Mouse (Mus musculus) lung, adult 2 months (tissue): ENCODE results near the gene Usf2. TPM values are rescaled to one million over a fixed set of nuclear protein-coding genes. Genes with fewer than 3 reads are reported as not detected.
A peak's percentile ranks its signal among the peaks of the same experiment; 100 is the strongest.
"Not testable (repeated sequence)": the region's sequence is repeated elsewhere in the genome, so short reads cannot be mapped to it uniquely, and the experiment has no call there.

Experiments used
- DNase-seq: peaks from one replicate; pipeline ENCODE4 v3.0.0; 2022
- H3K4me1 ChIP-seq: fragments of 200-500 bp; 2 replicates; pipeline ENCODE4 v1.6.1; 2011; ENCODE audit warnings: low read length; ENCODE audit not compliant: control insufficient read depth, insufficient read depth
- H3K4me3 ChIP-seq: fragments of 200-500 bp; replicated peaks from 2 replicates; pipeline ENCODE3; 2011; ENCODE audit warnings: low read depth, mild to moderate bottlenecking, control low read depth, low read length; ENCODE audit errors: extremely low read depth
- CTCF ChIP-seq: fragments of 200-500 bp; IDR thresholded peaks from 2 replicates; pipeline ENCODE4 v1.5.1; 2011; ENCODE audit warnings: mild to moderate bottlenecking, low read length, control low read depth; ENCODE audit not compliant: insufficient read depth
- POLR2A ChIP-seq: fragments of 200-500 bp; IDR thresholded peaks from 2 replicates; pipeline ENCODE4 v1.6.1; 2011; ENCODE audit warnings: low read depth, mild to moderate bottlenecking, control low read depth, low read length, borderline replicate concordance; ENCODE audit errors: extremely low read depth
- WGBS: fragments of 180-500 bp; shearing (Covaris S2); methylation state at CpG from one replicate; pipeline ENCODE4 v1.1.7; 2018; 5-methylcytosine and 5-hydroxymethylcytosine counted together
- polyA plus RNA-seq: library from polyadenylated mRNA; depleted of rRNA; stranded (reverse); fragments of >200 nt; gene quantifications from 2 replicates; pipeline ENCODE4 v1.2.3, GENCODE M21; 2012

Gene Usf2
- polyA plus RNA-seq, 1 experiment = 122 TPM

GRCm38 (mm10) chr7:30958866-30959487 lies 2.4 kb upstream of the Usf2 start:
- 96% methylated on average over 9 of the region's 9 CpGs for WGBS
- Histone ChIP-seq H3K4me3 (no peak overlapping the region), H3K4me1 (peaks cover 7% of the 10 kb centered on the region)
- no peak for DNase-seq
- TF ChIP-seq CTCF (no peak), POLR2A (0 out of 2 replicates have a peak, but pooled peaks have one; percentile 10)

GRCm38 (mm10) chr7:30958109-30958865 lies 1.7 kb upstream of the Usf2 start:
- TF ChIP-seq CTCF (no peak), POLR2A (no peak)
- Histone ChIP-seq H3K4me3 (no peak overlapping the region), H3K4me1 (peaks cover 7% of the 10 kb centered on the region)
- no peak for DNase-seq
- 68% methylated on average over 28 of the region's 28 CpGs for WGBS

- Histone ChIP-seq H3K4me3 (peak overlapping the region; percentile 99), H3K4me1 (peaks cover 7% of the 10 kb centered on the region)
- under 1% methylated on average over 43 of the region's 43 CpGs for WGBS
- DNase-seq = peak; percentile 96
- TF ChIP-seq CTCF (no peak), POLR2A (0 out of 2 replicates have a peak, but pooled peaks have one; percentile 58)
Measured at GRCm38 (mm10) chr7:30957367-30957783, 772 bp upstream of the Usf2 start.

GRCm38 (mm10) chr7:30956357-30956751 lies 249 bp downstream of the Usf2 start:
- peak overlapping the region; percentile 88 for H3K4me3 ChIP-seq
- WGBS = 2% methylated on average over 46 of the region's 49 CpGs
- TF ChIP-seq POLR2A (no peak), CTCF (no peak)
- peaks cover 7% of the 10 kb centered on the region for H3K4me1 ChIP-seq
- no peak for DNase-seq

GRCm38 (mm10) chr7:30955584-30956356 lies 833 bp downstream of the Usf2 start:
- WGBS = under 1% methylated on average over 64 of the region's 64 CpGs
- TF ChIP-seq CTCF (peak; percentile 41), POLR2A (peak; percentile 70; the same call in 1 of the 2 replicates)
- DNase-seq = peak; percentile 89
- H3K4me3 ChIP-seq = peak overlapping the region; percentile 88
- H3K4me1 ChIP-seq = peaks cover 7% of the 10 kb centered on the region

GRCm38 (mm10) chr7:30954971-30955520 lies 1.6 kb downstream of the Usf2 start:
- TF ChIP-seq CTCF = no peak
- TF ChIP-seq POLR2A = no peak
- no peak for DNase-seq
- no peak overlapping the region for H3K4me3 ChIP-seq
- 76% methylated on average over 12 of the region's 12 CpGs for WGBS
- peaks cover 7% of the 10 kb centered on the region for H3K4me1 ChIP-seq

GRCm38 (mm10) chr7:30954036-30954435 lies 2.6 kb downstream of the Usf2 start:
- 54% methylated on average over 3 of the region's 3 CpGs for WGBS

GRCm38 (mm10) chr7:30953459-30953858 lies 3.1 kb downstream of the Usf2 start:
- no peak for TF ChIP-seq POLR2A
- TF ChIP-seq CTCF = no peak
- Histone ChIP-seq H3K4me1 (peaks cover 7% of the 10 kb centered on the region), H3K4me3 (no peak overlapping the region)
- DNase-seq = no peak
- WGBS = 78% methylated on average over 6 of the region's 6 CpGs

More at GRCm38 (mm10) chr7:30954036-30954435, 2.6 kb downstream of the Usf2 start:
- peaks cover 7% of the 10 kb centered on the region for H3K4me1 ChIP-seq
- TF ChIP-seq CTCF (no peak), POLR2A (no peak)
- DNase-seq = no peak
- no peak overlapping the region for H3K4me3 ChIP-seq

GRCm38 (mm10) chr7:30952441-30953265 lies 4.0 kb downstream of the Usf2 start:
- WGBS = 92% methylated on average over 16 of the region's 16 CpGs
- DNase-seq = no peak

GRCm38 (mm10) chr7:30949902-30950301 lies 6.7 kb downstream of the Usf2 start:
- H3K4me3 ChIP-seq, DNase-seq, H3K4me1 ChIP-seq: not testable (repeated sequence)
- WGBS = 56% methylated on average over 3 of the region's 3 CpGs

More at GRCm38 (mm10) chr7:30952441-30953265, 4.0 kb downstream of the Usf2 start:
- Histone ChIP-seq H3K4me1 (peaks cover 2% of the 10 kb centered on the region), H3K4me3 (no peak overlapping the region)
- TF ChIP-seq POLR2A (no peak), CTCF (no peak)
